Mouse (Mus musculus) midbrain, embryonic 12.5 days (tissue): Measurements from ENCODE around the gene Gm20388. TPM values are rescaled to one million over a fixed set of nuclear protein-coding genes. Genes with fewer than 3 reads are reported as not detected.
"Not testable (repeated sequence)": the region's sequence is repeated elsewhere in the genome, so short reads cannot be mapped to it uniquely, and the experiment has no call there.

Experiments
- ATAC-seq: fragments of 200-750 bp; cut with Nextera tagmentation; 2 replicates; pipeline ENCODE4 v1.8.0; 2017; ENCODE audit warnings: low read depth, moderate TSS enrichment, moderate library complexity; ENCODE audit not compliant: low FRiP score
- H3K27ac ChIP-seq: fragments of 300-500 bp; sonication (generic); replicated peaks from 2 replicates; pipeline ENCODE4 v1.5.1; 2016; ENCODE audit warnings: mild to moderate bottlenecking
- H3K27me3 ChIP-seq: fragments of 300-500 bp; sonication (generic); 2 replicates; pipeline ENCODE4 v1.6.1; 2016; ENCODE audit warnings: mild to moderate bottlenecking
- H3K36me3 ChIP-seq: fragments of 300-500 bp; sonication (generic); 2 replicates; pipeline ENCODE4 v1.6.1; 2016
- H3K4me1 ChIP-seq: fragments of 300-500 bp; sonication (generic); 2 replicates; pipeline ENCODE4 v1.6.1; 2016
- H3K4me2 ChIP-seq: fragments of 300-500 bp; sonication (generic); replicated peaks from 2 replicates; pipeline ENCODE4 v1.6.1; 2016; ENCODE audit warnings: mild to moderate bottlenecking, moderate library complexity
- H3K4me3 ChIP-seq: fragments of 300-500 bp; sonication (generic); 2 replicates; pipeline ENCODE4 v1.5.1; 2016; ENCODE audit warnings: mild to moderate bottlenecking
- H3K9ac ChIP-seq: fragments of 300-500 bp; sonication (generic); replicated peaks from 2 replicates; pipeline ENCODE4 v1.6.1; 2016; ENCODE audit warnings: mild to moderate bottlenecking, moderate library complexity
- H3K9me3 ChIP-seq: fragments of 300-500 bp; sonication (generic); 2 replicates; pipeline ENCODE4 v1.6.1; 2016; ENCODE audit warnings: mild to moderate bottlenecking
- WGBS: fragments of 180-500 bp; shearing (Covaris S2); methylation state at CpG from one replicate; pipeline ENCODE4 v1.1.7; 2016; 5-methylcytosine and 5-hydroxymethylcytosine counted together
- polyA plus RNA-seq: library from polyadenylated mRNA; unstranded; fragments of >200 nt; fragmentation: Nextera tagmentation; extraction: Ambion mirVana; gene quantifications from 2 replicates; pipeline ENCODE4 v1.2.1, GENCODE M21; 2016

Gene Gm20388
- polyA plus RNA-seq, 1 experiment from 2014 or later = not detected

GRCm38 (mm10) chr8:123202288-123202687 lies 3291.6 kb downstream of the Gm20388 start:
- Histone ChIP-seq H3K4me3 (no peak overlapping the region), H3K9me3 (no peaks in the 10 kb centered on the region), H3K9ac (no peak overlapping the region), H3K27ac (no peak overlapping the region), H3K27me3 (0 out of 2 replicates have a peak, but pooled peaks cover 4% of the 10 kb centered on the region), H3K4me2 (no peak overlapping the region), H3K4me1 (no peaks in the 10 kb centered on the region), H3K36me3 (peaks cover 25% of the 10 kb centered on the region)
- no peak for ATAC-seq
- WGBS = 33% methylated on average over 5 of the region's 5 CpGs

DNA sequence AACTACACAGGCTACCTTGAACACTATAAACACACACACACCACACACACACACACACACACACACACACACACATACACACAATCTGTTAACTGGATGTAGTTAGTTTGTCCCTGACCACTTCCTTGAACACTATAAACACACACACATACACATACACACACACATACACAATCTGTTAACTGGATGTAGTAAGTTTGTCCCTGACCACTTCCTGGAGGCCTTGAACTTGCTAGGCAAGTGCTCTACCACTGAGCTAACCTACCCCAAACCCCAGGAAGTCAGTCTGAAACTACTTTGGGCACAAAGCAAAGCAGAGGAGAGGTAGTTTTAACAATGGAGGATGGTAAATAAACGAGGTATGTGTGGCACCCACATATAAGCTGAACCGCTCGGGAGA lies 3292.9 kb downstream of the Gm20388 start:
- Histone ChIP-seq H3K36me3 (peaks cover 38% of the 10 kb centered on the region), H3K27ac (no peak overlapping the region), H3K27me3 (0 out of 2 replicates have a peak, but pooled peaks cover 4% of the 10 kb centered on the region), H3K9ac (no peak overlapping the region), H3K9me3 (no peaks in the 10 kb centered on the region), H3K4me3 (no peak overlapping the region), H3K4me2 (no peak overlapping the region), H3K4me1 (no peaks in the 10 kb centered on the region)
- 85% methylated on average over 3 of the region's 3 CpGs for WGBS
- no peak for ATAC-seq

DNA sequence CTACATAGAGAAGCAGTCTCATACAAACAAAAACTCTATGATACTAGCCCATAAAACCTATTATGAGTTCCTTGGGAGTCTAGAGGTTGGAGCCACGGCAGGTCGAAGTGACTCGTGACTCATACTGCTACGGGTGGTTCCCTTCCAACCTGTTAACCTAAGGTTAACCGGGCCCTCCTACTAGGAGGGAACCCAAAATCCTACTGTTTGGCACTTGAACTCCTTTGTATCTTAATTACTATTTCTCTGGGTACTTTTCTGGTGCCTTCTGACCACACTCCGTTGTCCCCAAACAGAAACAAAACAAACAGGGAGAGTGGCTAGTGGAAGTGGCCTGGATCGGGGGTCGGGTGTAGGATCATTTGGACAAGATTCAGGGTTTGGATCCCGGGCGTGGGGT lies 3301.2 kb downstream of the Gm20388 start:
- Histone ChIP-seq H3K27ac (no peak overlapping the region), H3K27me3 (no peaks in the 10 kb centered on the region), H3K9me3 (no peaks in the 10 kb centered on the region), H3K4me3 (peak overlapping the region; percentile 79), H3K4me1 (peaks cover 23% of the 10 kb centered on the region), H3K36me3 (peaks cover 33% of the 10 kb centered on the region), H3K9ac (peak overlapping the region; percentile 94), H3K4me2 (peak overlapping the region; percentile 95)
- WGBS = 52% methylated on average over 10 of the region's 10 CpGs
- no peak for ATAC-seq

DNA sequence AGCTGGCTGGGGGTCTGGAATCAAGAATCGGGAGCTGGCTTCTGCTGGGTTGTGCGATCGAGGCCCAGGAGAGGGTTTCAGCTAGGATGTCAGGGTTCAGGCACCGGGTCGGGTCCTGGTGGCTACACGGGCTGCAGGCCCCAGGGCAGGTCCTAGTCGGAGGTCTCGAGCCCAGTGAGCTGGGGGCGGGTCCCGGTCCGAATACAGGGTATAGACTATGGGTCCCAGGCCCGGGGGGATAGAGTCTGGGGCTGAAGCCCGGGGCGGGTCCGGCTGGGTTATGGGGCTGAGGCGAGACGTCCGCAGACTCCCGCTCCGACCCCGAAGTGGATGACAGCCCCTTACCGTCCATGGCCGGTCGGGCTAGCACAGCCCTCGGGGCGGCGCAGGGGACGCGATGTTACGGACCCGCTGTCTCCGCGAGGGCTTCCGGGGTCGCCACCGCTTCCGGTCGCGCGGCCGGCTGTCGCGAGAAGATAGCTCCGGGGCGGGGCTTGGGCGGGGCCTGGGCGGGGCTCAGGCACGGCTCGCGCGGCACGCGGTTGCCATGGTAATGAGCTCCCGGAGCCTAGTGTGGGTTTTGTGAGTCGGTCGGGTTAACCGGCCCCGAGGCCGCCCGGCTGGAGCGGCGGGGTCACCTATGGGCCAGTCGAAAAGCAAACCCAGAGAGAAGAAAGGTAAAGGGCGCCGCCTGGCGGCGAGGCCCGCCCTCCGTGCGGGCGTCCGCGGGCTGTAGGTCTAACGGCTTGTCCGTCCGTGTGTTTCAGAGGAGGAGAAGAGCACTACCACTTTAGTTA lies 3301.9 kb downstream of the Gm20388 start, which contains the start of the genes Chmp1a and Spata33:
Gene Chmp1a (minus strand): TSS at position 443 of the 797 bp plus-strand sequence.
Gene Spata33 (plus strand): TSS at position 512 of the 797 bp plus-strand sequence.
- no peaks in the 10 kb centered on the region for H3K9me3 ChIP-seq
- H3K27me3 ChIP-seq = no peaks in the 10 kb centered on the region
- peak within 1 kb of the TSS; percentile 79 for H3K4me3 ChIP-seq
- peak within 1 kb of the TSS; percentile 94 for H3K9ac ChIP-seq
- ATAC-seq = peak; percentile 96
- H3K4me2 ChIP-seq = peak within 1 kb of the TSS; percentile 95
- H3K27ac ChIP-seq = peak within 1 kb of the TSS; percentile 66
- H3K36me3 ChIP-seq = peaks cover 26% of the 10 kb centered on the region
- peaks cover 23% of the 10 kb centered on the region for H3K4me1 ChIP-seq
- WGBS = 1% methylated on average over 61 of the region's 76 CpGs

DNA sequence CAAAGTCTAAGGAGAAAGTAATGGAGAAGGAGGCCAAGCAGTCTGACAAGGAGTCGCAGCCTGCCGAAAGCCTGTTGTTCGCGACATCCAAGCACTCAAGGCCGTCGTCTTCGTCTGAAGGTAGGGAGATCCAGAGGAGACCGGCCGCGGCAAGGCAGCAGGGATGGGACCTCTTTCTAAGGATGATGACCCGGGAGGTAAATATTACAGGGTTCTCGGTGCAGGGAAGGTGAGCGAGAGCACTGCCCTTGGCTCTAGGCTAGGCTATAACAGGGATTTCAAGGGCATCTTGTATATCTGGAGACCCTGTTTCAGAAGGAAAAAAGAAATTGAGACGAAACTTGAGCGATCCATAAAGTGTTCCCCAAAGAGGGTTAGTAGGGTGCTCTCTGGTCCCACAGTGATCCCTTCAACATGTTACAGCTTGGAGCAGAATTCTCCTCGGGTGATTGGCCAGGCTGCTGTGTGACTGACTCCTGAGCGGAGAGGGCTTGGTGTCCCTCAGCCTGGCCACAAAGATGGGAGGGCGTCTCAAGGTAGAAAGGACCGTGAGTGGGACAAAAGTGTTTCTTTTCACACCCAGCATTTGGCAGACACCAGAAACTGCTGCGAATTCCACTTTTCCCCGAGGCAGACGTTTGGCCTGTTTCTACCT lies 3302.6 kb downstream of the Gm20388 start:
- Histone ChIP-seq H3K9me3 (no peaks in the 10 kb centered on the region), H3K4me2 (peak overlapping the region; percentile 95), H3K36me3 (peaks cover 19% of the 10 kb centered on the region), H3K4me3 (peak overlapping the region; percentile 79), H3K4me1 (peaks cover 23% of the 10 kb centered on the region), H3K27me3 (no peaks in the 10 kb centered on the region), H3K9ac (peak overlapping the region; percentile 94), H3K27ac (peak overlapping the region; percentile 66)
- WGBS = 23% methylated on average over 22 of the region's 22 CpGs
- no peak for ATAC-seq

DNA sequence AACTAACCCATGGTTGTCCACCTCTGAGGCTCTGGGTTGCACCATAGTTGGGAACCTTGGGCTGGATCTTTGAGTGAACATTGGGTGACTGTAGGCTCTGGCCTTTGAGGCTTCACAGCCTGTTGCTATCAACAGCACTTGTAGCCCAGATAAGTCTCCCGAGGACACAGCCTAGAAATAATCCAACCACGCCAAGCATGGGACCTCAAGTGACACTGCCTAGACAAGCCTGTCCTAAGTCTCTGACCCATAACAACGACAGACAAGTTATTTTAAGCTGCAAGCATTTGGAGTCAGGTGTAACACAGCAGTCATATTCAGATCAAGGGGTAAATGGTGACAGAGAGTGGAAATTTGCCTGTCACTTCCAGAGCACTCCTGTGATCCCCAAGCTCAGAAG lies 3304.8 kb downstream of the Gm20388 start:
- Histone ChIP-seq H3K9me3 (no peaks in the 10 kb centered on the region), H3K36me3 (no peaks in the 10 kb centered on the region; the same call in 1 of the 2 replicates), H3K4me1 (peaks cover 23% of the 10 kb centered on the region), H3K9ac (no peak overlapping the region), H3K4me3 (no peak overlapping the region), H3K27ac (no peak overlapping the region), H3K27me3 (no peaks in the 10 kb centered on the region), H3K4me2 (no peak overlapping the region)
- WGBS = 83% methylated on average over 3 of the region's 3 CpGs
- ATAC-seq = no peak

- no peak for ATAC-seq
- H3K9ac ChIP-seq = no peak overlapping the region
- WGBS = 92% methylated on average over 1 of the region's 1 CpGs
- no peaks in the 10 kb centered on the region for H3K36me3 ChIP-seq
- H3K4me1 ChIP-seq = peaks cover 14% of the 10 kb centered on the region
- H3K9me3 ChIP-seq = no peaks in the 10 kb centered on the region
- no peak overlapping the region for H3K4me2 ChIP-seq
- no peaks in the 10 kb centered on the region for H3K27me3 ChIP-seq
- no peak overlapping the region for H3K4me3 ChIP-seq
- H3K27ac ChIP-seq = no peak overlapping the region
Measured at GRCm38 (mm10) chr8:123220917-123221316, 3310.3 kb downstream of the Gm20388 start.

DNA sequence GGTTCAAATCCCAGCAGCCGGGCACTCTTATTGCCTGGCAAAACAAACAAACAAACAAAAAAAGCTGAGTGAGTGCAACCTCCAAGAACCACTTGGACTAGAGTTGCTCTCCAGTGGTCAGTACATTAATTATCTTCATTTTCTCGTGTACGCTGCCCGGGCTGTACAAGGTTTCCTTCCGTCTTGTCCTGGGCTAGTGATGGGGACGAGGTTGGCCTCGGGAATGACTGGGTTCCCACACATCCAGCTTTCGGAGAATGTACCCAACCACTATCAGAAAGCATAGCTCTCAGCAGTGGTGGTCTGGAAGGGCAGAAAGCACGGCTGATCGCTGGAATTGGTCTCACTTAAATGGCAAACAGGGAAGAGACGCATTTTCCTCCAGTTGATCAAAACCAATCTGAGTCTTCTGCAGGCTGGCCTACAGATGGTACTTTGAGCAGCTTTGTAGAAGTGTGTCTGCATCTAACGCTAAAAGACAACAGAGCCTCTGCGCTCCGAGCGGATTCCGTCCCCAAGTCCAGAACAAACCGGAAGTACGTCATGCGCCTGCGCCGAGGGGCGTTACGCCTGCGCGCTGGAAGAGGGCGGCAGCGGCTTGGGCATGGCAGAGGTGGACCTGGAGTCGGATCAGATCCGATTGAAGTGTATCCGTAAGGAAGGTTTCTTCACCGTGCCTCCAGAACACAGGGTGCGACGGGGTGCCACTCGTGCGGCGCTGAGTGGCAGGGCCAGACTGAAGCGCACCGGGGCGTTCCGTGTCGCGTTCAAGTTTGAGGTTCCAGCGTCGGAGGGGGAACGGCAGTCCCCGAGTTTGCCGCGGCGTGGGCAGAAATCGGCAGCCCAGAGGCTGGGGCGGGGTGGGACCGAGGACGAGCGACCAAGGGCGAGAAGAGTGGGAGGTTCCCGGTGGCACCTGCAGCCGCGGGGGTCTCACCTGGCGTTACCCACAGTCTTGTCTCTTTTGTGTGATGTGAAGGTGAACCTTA lies 3313.9 kb downstream of the Gm20388 start, which contains the start of gene Cdk10:
Gene Cdk10 (plus strand): TSS at position 565 of the 989 bp plus-strand sequence.
- WGBS = 4% methylated on average over 59 of the region's 59 CpGs
- Histone ChIP-seq H3K4me2 (peak within 1 kb of the TSS; percentile 84), H3K36me3 (peaks cover 27% of the 10 kb centered on the region), H3K27me3 (no peaks in the 10 kb centered on the region), H3K27ac (peak within 1 kb of the TSS; percentile 79), H3K9ac (peak within 1 kb of the TSS; percentile 89), H3K4me3 (peak within 1 kb of the TSS; percentile 81), H3K4me1 (peaks cover 14% of the 10 kb centered on the region), H3K9me3 (no peaks in the 10 kb centered on the region)
- ATAC-seq = peak; percentile 92

- no peak overlapping the region for H3K4me2 ChIP-seq
- no peak overlapping the region for H3K27ac ChIP-seq
- H3K36me3 ChIP-seq = peaks cover 27% of the 10 kb centered on the region
- no peak overlapping the region for H3K4me3 ChIP-seq
- ATAC-seq = no peak
- H3K27me3 ChIP-seq = peaks cover 8% of the 10 kb centered on the region
- WGBS = 93% methylated on average over 1 of the region's 1 CpGs
- peaks cover 14% of the 10 kb centered on the region for H3K4me1 ChIP-seq
- no peaks in the 10 kb centered on the region for H3K9me3 ChIP-seq
- H3K9ac ChIP-seq = no peak overlapping the region
Measured at GRCm38 (mm10) chr8:123228416-123228815, 3317.8 kb downstream of the Gm20388 start.

GRCm38 (mm10) chr8:123230326-123230725 lies 3319.7 kb downstream of the Gm20388 start:
- Histone ChIP-seq H3K27me3 (peaks cover 27% of the 10 kb centered on the region), H3K4me1 (peaks cover 15% of the 10 kb centered on the region), H3K36me3 (peaks cover 27% of the 10 kb centered on the region)
- 92% methylated on average over 11 of the region's 11 CpGs for WGBS
- not testable (repeated sequence) for H3K4me3 ChIP-seq, H3K9ac ChIP-seq, H3K27ac ChIP-seq, H3K9me3 ChIP-seq, H3K4me2 ChIP-seq, ATAC-seq

GRCm38 (mm10) chr8:123231742-123232141 lies 3321.1 kb downstream of the Gm20388 start:
- Histone ChIP-seq H3K4me1 (peaks cover 22% of the 10 kb centered on the region), H3K9me3 (no peaks in the 10 kb centered on the region), H3K4me2 (no peak overlapping the region), H3K27me3 (peaks cover 40% of the 10 kb centered on the region), H3K9ac (no peak overlapping the region), H3K4me3 (no peak overlapping the region), H3K36me3 (peaks cover 27% of the 10 kb centered on the region), H3K27ac (no peak overlapping the region)
- no peak for ATAC-seq
- WGBS = 57% methylated on average over 5 of the region's 5 CpGs
